Mouse (Mus musculus) cortical plate, adult 2 months (tissue): Measurements from ENCODE around the gene Uchl3. TPM values are rescaled to one million over a fixed set of nuclear protein-coding genes. Genes with fewer than 3 reads are reported as not detected.

ENCODE experiments used
- H3K27ac ChIP-seq: fragments of 200-500 bp; 2 replicates; pipeline ENCODE4 v1.5.1; 2012; ENCODE audit warnings: low read length, control low read depth, inconsistent platforms; ENCODE audit not compliant: insufficient read depth
- H3K4me1 ChIP-seq: fragments of 200-500 bp; 2 replicates; pipeline ENCODE4 v1.6.1; 2011; ENCODE audit warnings: low read length; ENCODE audit not compliant: control insufficient read depth, insufficient read depth
- H3K4me3 ChIP-seq: fragments of 200-500 bp; 2 replicates; pipeline ENCODE4 v1.5.1; 2011; ENCODE audit warnings: mild to moderate bottlenecking, low read length, control low read depth; ENCODE audit not compliant: insufficient read depth
- CTCF ChIP-seq: fragments of 200-500 bp; IDR thresholded peaks from 2 replicates; pipeline ENCODE4 v1.5.1; 2011; ENCODE audit warnings: mild to moderate bottlenecking, control low read depth, low read length; ENCODE audit not compliant: insufficient read depth; ENCODE audit errors: extremely low read depth
- POLR2A ChIP-seq: fragments of 200-500 bp; IDR thresholded peaks from 2 replicates; pipeline ENCODE4 v1.6.1; 2011; ENCODE audit warnings: mild to moderate bottlenecking, low read length, control low read depth; ENCODE audit not compliant: insufficient read depth; ENCODE audit errors: extremely low read depth
- polyA plus RNA-seq: library from polyadenylated mRNA; depleted of rRNA; stranded (reverse); fragments of >200 nt; gene quantifications from 2 replicates; pipeline ENCODE4 v1.2.3, GENCODE M21; 2012; rRNA removed

Uchl3 gene
- 51.4 and 52.3 TPM in 2 replicates for polyA plus RNA-seq

GRCm38 (mm10) chr14:101653581-101654525, at the start of gene Uchl3:
Gene Uchl3 (plus strand): TSS chr14:101653967.
- Histone ChIP-seq H3K4me3 (peak within 1 kb of the TSS; percentile 77), H3K27ac (peak within 1 kb of the TSS; percentile 86), H3K4me1 (0 out of 2 replicates have a peak, but pooled peaks cover 2% of the 10 kb centered on the region)
- TF ChIP-seq POLR2A (0 out of 2 replicates have a peak, but pooled peaks have one; percentile 13), CTCF (peak; percentile 83)

DNA sequence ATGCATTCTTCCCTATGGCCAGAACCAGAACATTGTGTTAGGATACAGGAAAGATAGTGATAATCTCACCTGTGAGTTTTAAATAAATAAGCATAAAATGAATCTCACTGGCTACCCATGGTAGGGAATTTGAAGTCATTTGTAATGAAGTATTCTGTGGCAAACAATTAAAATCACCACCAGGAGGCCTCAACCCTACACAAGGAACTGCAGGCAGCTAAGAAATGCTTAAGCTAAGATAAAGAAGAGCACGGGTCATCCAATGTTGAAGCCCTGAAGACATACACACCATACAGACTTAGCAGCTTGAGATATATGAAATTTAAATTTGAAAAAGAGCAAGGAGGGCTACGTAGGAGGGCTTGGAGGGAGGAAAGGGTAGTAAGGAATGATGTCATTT, 47.9 kb upstream of the Uchl3 start:
- Histone ChIP-seq H3K4me3 (no peak overlapping the region), H3K4me1 (no peaks in the 10 kb centered on the region), H3K27ac (no peak overlapping the region)
- TF ChIP-seq POLR2A (no peak), CTCF (no peak)

GRCm38 (mm10) chr14:101607631-101608518, 45.9 kb upstream of the Uchl3 start:
- no peak overlapping the region for H3K27ac ChIP-seq
- TF ChIP-seq POLR2A: no peak

GRCm38 (mm10) chr14:101608519-101609368, 45.0 kb upstream of the Uchl3 start, which contains the start of gene Tbc1d4:
Gene Tbc1d4 (minus strand): TSS chr14:101609191.
- no peak for TF ChIP-seq POLR2A
- TF ChIP-seq CTCF: peak; percentile 36
- H3K27ac ChIP-seq: 0 out of 2 replicates have a peak within 1 kb of the TSS, but pooled peaks have one; percentile 4
- no peaks in the 10 kb centered on the region for H3K4me1 ChIP-seq
- peak within 1 kb of the TSS; percentile 61 for H3K4me3 ChIP-seq

More at GRCm38 (mm10) chr14:101607631-101608518, 45.9 kb upstream of the Uchl3 start:
- Histone ChIP-seq H3K4me3 (peak overlapping the region; percentile 61), H3K4me1 (no peaks in the 10 kb centered on the region)

DNA sequence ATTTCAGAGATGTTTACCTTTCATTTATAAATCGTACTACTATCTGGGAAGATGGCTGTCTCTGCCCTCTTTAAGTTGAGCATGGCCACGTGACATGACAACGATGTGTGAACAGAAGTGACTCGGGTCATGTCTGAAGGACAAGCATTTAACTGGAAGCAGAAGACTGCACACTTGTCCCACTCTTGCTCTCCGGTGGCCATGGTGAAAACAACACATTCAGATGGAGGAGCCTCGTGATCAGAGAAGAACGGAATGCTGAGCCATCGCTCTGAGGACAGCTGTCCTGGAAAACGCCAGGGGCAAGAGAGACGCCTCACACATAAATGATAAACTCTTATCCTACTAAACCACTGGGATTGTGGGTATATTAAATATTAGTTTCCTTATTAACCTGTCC, 43.1 kb upstream of the Uchl3 start:
- H3K4me1 ChIP-seq: no peaks in the 10 kb centered on the region
- no peak overlapping the region for H3K4me3 ChIP-seq
- H3K27ac ChIP-seq: no peak overlapping the region
- TF ChIP-seq POLR2A: no peak
- TF ChIP-seq CTCF: no peak

GRCm38 (mm10) chr14:101613206-101613605, 40.6 kb upstream of the Uchl3 start:
- TF ChIP-seq CTCF (no peak), POLR2A (no peak)
- Histone ChIP-seq H3K4me3 (no peak overlapping the region), H3K27ac (no peak overlapping the region), H3K4me1 (no peaks in the 10 kb centered on the region)

GRCm38 (mm10) chr14:101616178-101616577, 37.6 kb upstream of the Uchl3 start:
- H3K27ac ChIP-seq: no peak overlapping the region
- no peak for TF ChIP-seq POLR2A
- TF ChIP-seq CTCF: no peak
- H3K4me1 ChIP-seq: no peaks in the 10 kb centered on the region
- no peak overlapping the region for H3K4me3 ChIP-seq

DNA sequence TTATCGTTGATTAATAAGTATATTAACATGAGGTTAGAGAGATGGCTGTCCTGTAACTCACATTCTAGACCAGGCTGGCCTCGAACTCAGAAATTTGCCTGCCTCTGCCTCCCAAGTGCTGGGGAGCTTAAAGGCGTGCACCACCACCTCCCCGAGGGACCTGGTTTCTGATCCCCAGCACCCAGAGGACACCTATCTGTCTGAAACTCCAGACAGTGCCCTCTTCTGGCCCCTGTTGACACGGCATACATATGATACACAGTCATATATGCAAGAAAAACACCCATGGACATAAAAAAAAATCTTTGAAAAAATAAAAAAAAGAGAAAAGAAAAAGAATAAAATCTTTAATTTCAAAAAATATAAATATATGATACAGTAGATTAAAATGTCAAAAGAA, 36.1 kb upstream of the Uchl3 start:
- TF ChIP-seq POLR2A: no peak
- no peak for TF ChIP-seq CTCF
- no peaks in the 10 kb centered on the region for H3K4me1 ChIP-seq
- H3K4me3 ChIP-seq: no peak overlapping the region
- H3K27ac ChIP-seq: no peak overlapping the region

DNA sequence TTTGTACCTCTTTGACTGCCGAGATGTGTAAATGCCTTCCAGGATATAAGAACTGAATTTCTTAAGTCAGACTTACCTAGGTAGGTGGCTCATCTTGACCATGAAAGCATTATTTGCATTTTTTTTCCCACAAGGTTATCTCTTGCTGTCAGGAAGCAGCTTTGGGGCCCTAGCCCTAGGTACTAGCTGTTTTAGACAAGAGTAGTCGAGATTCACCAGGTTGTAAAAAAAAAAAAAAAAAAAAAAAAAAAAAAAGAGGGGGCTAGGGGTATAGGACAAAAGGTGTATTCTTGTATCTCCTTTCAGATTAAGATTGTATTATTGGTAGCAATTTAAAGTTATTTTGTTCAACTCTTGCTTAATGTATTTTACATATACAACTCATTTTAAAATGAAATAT, 23.2 kb upstream of the Uchl3 start:
- Histone ChIP-seq H3K4me1 (no peaks in the 10 kb centered on the region), H3K27ac (no peak overlapping the region), H3K4me3 (no peak overlapping the region)
- no peak for TF ChIP-seq CTCF
- no peak for TF ChIP-seq POLR2A

GRCm38 (mm10) chr14:101635765-101636164, 18.0 kb upstream of the Uchl3 start:
- TF ChIP-seq CTCF (peak; percentile 17; the same call in 1 of the 2 replicates), POLR2A (no peak)
- no peak overlapping the region for H3K4me3 ChIP-seq
- H3K27ac ChIP-seq: no peak overlapping the region
- H3K4me1 ChIP-seq: no peaks in the 10 kb centered on the region
